Mouse (Mus musculus) right cerebral cortex, postnatal 4 days (tissue): ENCODE measurements around the gene Rpl36a-ps1.
"Not testable (repeated sequence)": the region's sequence is repeated elsewhere in the genome, so short reads cannot be mapped to it uniquely, and the experiment has no call there.

Experiments
- DNase-seq: peaks from one replicate; pipeline ENCODE4 v3.0.0-alpha.2; 2022

Gene Rpl36a-ps1

DNA sequence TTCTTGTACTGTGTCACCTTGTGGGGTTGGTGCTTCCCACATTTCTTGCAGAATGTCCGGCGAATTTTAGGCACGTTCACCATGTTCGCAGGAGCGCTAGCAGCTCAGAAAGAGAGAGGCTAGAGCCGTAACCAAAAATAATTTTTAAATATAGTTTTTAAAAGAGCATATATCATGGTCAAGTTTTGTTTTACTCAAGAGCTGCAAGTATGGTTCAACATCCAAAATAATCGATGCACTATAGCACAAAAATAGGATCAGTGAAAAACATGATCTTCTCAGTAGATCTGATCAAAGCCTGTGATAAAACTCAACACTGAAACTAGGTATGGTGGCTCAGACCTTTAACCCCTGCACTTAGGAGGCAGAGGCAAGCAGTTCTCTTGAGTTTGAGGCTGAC, at the start of gene Rpl36a-ps1:
Gene Rpl36a-ps1, minus strand, starts transcription at position 101 of the 400 bp plus-strand sequence.
- DNase-seq, result no peak

DNA sequence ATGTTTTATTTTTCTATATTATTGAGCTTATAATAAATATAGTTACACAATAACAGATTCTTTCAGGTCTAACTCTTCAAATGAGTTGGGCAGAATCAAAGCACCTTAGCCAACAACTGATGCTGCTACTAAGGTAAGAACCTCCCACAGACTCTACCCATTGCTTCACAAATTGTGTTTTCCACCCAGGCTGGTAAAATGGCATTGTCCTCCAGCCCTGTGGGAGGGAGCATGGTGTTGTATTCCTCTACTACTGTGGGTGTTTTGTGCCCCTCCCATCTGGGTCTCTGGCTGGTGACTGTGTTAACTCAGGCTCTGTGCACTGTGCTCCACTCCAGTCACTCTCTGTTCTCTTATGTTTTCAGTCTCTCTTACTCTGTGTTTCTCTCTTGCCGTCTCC, 49.4 kb upstream of the Rpl36a-ps1 start:
- DNase-seq, result no peak

DNA sequence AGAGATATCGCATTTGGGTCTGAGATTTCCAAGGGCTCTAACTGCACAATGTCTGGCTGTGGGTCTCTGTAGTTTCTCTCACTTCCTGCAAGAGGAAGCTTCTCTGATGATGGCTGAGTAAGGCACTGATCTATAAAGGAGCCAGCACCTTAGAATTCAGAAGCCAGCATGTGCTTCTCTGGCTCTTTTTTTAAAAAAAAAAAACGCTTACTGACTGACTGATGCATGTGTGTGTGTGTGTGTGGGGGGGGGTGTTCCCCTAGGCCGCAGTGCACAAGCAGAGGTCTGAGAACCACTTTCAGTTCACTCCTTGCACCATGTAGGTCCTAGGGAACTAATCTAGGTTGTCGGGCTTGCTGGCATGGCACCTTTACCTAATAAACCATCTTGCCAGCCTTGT, 47.3 kb upstream of the Rpl36a-ps1 start:
- no peak for DNase-seq

DNA sequence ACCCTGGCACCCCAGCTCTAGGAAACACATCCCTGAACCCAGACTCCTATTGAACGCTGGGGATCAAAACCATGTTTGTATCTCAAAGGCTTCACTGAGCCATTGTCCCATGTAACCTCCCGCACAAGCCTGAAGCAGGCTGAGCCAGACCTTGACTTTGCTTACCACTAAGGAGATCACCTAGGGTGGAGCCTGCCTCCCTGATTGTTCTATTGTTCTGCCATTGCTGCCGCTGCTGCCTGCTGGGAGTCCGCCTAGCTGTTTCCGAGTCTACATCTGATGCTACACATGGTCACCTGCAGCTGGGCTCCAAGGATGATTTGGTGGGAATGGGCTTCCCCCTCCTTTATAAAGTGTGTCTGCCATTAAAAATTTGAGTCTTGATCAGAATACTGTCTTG, 45.2 kb upstream of the Rpl36a-ps1 start:
- DNase-seq, result not testable (repeated sequence)

DNA sequence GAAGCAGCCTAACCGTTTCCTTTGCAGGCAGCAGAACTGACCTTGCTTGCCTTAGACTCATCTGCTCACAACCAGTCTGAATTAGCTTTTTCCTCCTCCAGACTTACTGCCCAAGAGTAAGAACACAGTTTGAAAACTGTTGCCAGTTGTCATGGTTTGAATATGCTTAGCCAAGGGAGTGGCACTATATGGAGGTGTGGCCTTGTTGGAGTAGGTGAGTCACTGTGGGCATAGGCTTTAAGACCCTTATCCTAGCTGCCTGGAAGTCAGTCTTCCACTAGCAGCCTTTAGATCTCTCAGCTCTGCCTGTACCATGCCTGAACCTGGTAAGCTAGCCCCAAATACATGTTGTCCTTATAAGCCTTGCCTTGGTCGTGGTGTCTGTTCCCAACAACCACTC, 43.6 kb upstream of the Rpl36a-ps1 start:
- DNase-seq, result no peak

DNA sequence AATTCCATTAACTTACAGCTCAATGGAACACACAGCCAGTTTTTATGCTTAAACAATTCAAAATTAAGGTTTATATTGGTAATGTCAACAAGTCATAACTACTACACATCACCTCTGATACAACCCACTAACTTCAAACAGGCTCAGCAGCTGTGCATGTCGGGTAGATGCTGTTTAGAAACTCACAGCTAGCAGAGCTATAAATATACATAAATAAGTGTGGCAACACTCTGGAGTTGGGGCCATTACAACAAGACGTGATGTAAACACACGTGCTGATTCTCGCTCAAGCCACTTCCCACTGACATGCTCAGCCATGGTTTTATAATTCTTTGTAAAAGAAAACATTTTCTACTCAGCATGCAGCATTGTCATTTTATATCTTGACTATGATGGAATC, 41.9 kb upstream of the Rpl36a-ps1 start:
- no peak for DNase-seq

GRCm38 (mm10) chr14:99034851-99035250, 40.7 kb upstream of the Rpl36a-ps1 start:
- DNase-seq, result not testable (repeated sequence)

DNA sequence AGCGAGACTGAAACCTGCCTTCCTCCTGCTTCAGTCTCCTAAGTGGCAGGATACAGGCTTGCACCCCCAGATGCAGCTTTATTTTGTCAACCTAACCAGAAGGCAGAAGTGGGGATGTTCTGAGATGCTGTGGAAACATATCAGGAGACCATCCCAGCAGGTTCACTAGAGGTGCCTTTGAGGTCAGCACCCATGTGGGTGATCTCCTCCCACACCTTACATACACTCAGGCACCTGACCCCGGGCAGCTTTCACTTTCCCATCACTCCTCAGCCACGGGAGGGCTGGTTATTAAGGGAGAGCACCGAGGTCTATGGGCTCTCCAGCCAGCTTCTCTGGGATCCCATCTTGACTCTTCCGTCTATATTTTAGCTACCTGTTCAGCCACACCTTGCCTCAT, 38.5 kb upstream of the Rpl36a-ps1 start:
- no peak for DNase-seq

DNA sequence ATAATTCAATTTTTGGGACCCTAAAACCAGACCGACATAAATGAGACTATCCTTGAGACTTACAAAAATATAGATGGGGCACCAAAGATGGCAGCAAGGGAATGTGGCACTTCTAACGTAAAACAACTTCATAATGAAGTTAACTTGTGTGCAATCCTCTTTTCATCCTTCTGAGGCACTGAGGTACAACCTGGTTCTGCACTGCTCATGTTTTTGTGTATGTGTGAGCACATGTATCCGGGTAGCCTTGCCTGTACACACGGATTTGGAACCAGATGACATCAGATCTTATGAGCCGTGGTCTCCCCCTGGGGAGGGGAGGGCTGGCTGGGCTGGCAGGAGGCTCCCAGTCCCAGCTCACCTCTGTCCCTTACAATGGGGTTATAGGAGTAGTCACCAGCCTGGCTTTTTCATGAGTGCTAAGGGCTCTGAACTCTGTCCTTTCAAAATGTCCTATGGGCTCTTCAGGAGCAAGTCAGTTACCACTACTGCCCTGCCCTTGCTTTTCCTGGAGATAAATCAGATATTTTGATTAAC, 37.3 kb upstream of the Rpl36a-ps1 start:
- no peak for DNase-seq

GRCm38 (mm10) chr14:99029987-99030386, 35.9 kb upstream of the Rpl36a-ps1 start:
- DNase-seq, result no peak

DNA sequence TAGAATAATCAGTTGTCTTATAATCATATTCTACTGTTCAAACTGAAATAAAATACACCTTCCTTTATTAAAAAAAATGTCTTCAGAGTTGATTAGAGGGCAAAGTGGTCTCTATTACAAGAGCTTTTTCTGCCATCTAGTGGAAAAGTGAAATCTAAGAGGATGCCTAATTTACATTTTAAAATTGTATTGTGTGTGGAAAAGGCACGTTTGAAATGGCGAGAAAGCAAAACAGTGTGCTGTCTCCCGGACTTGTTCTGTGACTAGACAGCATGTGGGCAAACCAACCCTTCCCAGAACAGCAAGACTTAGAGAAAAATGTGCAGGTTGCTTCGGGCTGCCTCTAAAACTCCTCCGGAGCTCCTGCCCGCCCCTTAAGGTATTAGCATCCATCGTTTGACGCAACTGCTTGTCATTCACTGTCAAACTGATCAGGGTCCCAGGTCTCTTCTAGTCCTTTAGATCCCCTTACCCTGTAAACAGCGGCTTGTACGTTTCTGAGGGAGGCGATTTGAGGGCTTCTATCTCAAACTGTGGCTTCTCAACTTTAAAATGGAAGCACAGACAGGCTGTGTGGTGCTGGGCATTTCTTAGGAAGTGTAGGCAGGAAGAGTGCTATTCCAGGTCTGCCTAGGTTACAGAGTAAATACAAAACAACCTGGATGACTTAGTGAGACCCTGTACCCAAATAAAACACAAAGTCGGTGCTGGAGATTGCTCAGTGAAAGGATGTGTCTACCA, 28.4 kb upstream of the Rpl36a-ps1 start:
- DNase-seq, result no peak

GRCm38 (mm10) chr14:99019136-99019808, 25.2 kb upstream of the Rpl36a-ps1 start:
- DNase-seq, result no peak

GRCm38 (mm10) chr14:99018691-99019090, 24.6 kb upstream of the Rpl36a-ps1 start:
- DNase-seq, result no peak

DNA sequence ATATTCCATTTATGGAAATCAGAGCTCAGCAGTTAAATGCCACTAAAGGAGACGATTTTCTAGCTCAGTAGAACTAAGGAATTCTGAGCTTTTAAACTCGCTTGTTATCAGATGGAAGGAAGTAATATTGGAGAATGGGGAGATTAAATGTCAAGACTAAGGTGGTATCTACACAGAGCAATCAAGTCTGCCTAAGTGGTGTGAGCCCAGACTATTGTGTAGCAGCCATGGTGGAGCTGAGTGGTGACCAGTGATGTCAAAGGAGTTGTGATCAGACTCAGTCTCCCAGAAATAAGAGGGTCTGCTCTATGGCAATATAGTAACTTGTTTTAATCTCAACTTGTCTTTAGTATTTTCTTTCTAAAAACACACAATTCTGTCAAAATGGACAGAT, 16.8 kb upstream of the Rpl36a-ps1 start:
- no peak for DNase-seq

DNA sequence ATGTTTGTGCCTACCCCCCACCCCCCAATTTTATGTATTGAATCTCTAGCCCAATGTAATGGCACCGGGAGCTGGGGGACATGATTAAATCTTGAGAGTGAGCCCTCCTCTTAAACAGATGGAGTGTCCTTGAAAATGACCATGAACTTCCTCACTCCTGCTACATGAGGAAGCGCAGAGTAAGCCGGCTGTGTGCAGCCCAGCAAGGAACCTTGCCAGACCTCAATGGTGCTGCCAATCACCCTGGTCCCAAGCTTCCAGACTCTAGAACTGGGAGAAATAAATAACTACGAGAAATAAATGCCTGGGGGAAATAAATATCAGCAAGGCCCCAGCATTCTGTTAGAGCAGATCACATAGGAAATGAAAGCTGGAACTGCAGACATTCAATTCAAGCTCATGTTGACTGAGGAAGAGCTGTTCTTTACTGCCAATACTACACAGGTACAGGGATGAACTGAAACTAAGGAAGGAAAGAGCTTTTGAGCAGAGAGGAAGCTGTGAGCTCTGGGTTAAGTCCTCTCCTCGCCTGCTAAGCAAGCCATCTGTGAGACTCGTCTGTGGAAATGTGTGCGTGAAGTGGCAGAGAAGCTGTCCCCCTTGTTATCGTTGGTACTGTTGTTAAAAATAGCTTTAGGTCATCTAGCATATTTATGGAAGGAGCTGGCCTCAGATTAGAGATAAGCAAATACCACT, 16.3 kb upstream of the Rpl36a-ps1 start:
- DNase-seq, result no peak

GRCm38 (mm10) chr14:98992482-98992881, 1.6 kb downstream of the Rpl36a-ps1 start:
- no peak for DNase-seq

DNA sequence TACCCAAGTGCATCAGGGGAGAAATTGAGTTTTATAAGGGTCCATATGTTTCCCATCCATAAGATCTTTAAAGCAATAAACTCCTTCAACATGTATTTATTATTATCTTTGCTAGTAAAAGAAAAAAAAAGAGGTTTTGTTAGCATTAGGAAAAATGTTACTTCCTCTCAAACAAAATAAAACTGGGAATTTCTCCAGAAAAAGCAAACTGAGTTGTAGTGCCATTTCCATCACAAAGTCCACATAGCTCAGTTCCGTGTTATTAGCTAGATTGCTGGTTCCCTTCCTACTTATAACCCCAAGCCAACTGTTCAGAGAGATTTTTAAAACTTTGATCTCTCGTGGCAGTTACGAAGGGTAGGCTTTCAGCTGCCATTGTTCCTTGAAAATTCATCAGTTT, 3.5 kb downstream of the Rpl36a-ps1 start:
- no peak for DNase-seq

GRCm38 (mm10) chr14:98989818-98990217, 4.3 kb downstream of the Rpl36a-ps1 start:
- no peak for DNase-seq

GRCm38 (mm10) chr14:98971921-98972320, 22.2 kb downstream of the Rpl36a-ps1 start:
- DNase-seq, result no peak

GRCm38 (mm10) chr14:98958978-98959658, 35.0 kb downstream of the Rpl36a-ps1 start:
- no peak for DNase-seq

DNA sequence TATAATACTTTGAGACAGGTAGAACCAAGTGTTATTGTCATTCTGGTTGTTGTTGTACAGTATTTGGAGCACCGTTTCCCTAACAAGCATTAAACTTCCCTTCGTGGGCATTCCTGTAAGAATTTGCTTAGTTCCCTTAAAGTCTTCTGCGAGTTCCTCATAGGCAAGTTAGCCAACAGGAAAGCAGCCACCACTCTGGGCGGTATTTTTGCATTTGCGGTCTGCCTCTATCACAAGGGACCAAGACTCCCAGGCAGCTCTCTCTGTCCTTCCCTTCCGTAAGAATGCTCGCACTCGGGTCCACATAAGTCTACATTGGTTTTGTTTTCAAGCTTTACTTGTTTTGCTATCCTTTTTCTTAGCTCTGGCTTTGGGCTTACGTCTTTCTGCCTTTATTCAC, 37.3 kb downstream of the Rpl36a-ps1 start:
- DNase-seq, result no peak

GRCm38 (mm10) chr14:98952441-98952840, 41.7 kb downstream of the Rpl36a-ps1 start:
- no peak for DNase-seq
